Mouse (Mus musculus): ENCODE measurements at regions not wholly inside any gene's neighbourhood (a gene's known extent, or its start where the extent isn't known, plus 50 kb on each side); places are given as distances from the start of the nearest gene placed in this dataset.

GRCm38 (mm10) chr13:59323933-59324332 is 261.1 kb downstream of the Agtpbp1 start:
- no peak overlapping the region for H3K27ac ChIP-seq (replicated peaks)
- no peak overlapping the region for H3K9ac ChIP-seq (ENCODE audit: low read length)
- no peak for TF ChIP-seq CTCF (IDR thresholded peaks at IDR 0.05; ENCODE audit: low read depth)
- TF ChIP-seq EP300 (optimal IDR thresholded peaks at IDR 0.05), result no peak
- 86% methylated on average over 3 of the region's 3 CpGs for WGBS
- H3K4me1 ChIP-seq (replicated peaks; ENCODE audit: control insufficient read depth, insufficient read depth), result no peaks in the 10 kb centered on the region
- ATAC-seq (ENCODE audit: low FRiP score, low TSS enrichment), result no peak
- no peak overlapping the region for H3K4me3 ChIP-seq (ENCODE audit: low read depth, low read length)
- H3K9me3 ChIP-seq (ENCODE audit: control insufficient read depth, low read length), result no peaks in the 10 kb centered on the region
- no peak overlapping the region for H3K4me2 ChIP-seq (replicated peaks; ENCODE audit: low read depth)
- H3K36me3 ChIP-seq (ENCODE audit: control insufficient read depth, insufficient read depth, low read length), result no peaks in the 10 kb centered on the region
- H3K27me3 ChIP-seq (ENCODE audit: control insufficient read depth, insufficient read depth, low read length), result no peaks in the 10 kb centered on the region
- no peak for DNase-seq (ENCODE audit: low spot score)

GRCm38 (mm10) chr13:59323441-59323840 is 261.6 kb downstream of the Agtpbp1 start:
- Histone ChIP-seq H3K4me3 (ENCODE audit: low read depth, low read length) (no peak overlapping the region), H3K4me2 (replicated peaks; ENCODE audit: low read depth) (no peak overlapping the region), H3K36me3 (ENCODE audit: control insufficient read depth, insufficient read depth, low read length) (no peaks in the 10 kb centered on the region), H3K9me3 (ENCODE audit: control insufficient read depth, low read length) (no peaks in the 10 kb centered on the region), H3K27ac (replicated peaks) (no peak overlapping the region), H3K9ac (ENCODE audit: low read length) (no peak overlapping the region), H3K27me3 (ENCODE audit: control insufficient read depth, insufficient read depth, low read length) (no peaks in the 10 kb centered on the region), H3K4me1 (replicated peaks; ENCODE audit: control insufficient read depth, insufficient read depth) (no peaks in the 10 kb centered on the region)
- ATAC-seq (ENCODE audit: low FRiP score, low TSS enrichment) (no peak), DNase-seq (ENCODE audit: low spot score) (no peak)
- 38% methylated on average over 5 of the region's 5 CpGs for WGBS
- TF ChIP-seq CTCF (IDR thresholded peaks at IDR 0.05; ENCODE audit: low read depth) (no peak), EP300 (optimal IDR thresholded peaks at IDR 0.05) (no peak)

- Histone ChIP-seq H3K27me3 (ENCODE audit: control insufficient read depth, insufficient read depth, low read length) (no peaks in the 10 kb centered on the region), H3K27ac (replicated peaks) (no peak overlapping the region), H3K4me2 (replicated peaks; ENCODE audit: low read depth) (no peak overlapping the region), H3K4me1 (replicated peaks; ENCODE audit: control insufficient read depth, insufficient read depth) (no peaks in the 10 kb centered on the region), H3K36me3 (ENCODE audit: control insufficient read depth, insufficient read depth, low read length) (no peaks in the 10 kb centered on the region), H3K9ac (ENCODE audit: low read length) (no peak overlapping the region), H3K4me3 (ENCODE audit: low read depth, low read length) (no peak overlapping the region), H3K9me3 (ENCODE audit: control insufficient read depth, low read length) (no peaks in the 10 kb centered on the region)
- DNase-seq (ENCODE audit: low spot score), result no peak
- TF ChIP-seq CTCF (IDR thresholded peaks at IDR 0.05; ENCODE audit: low read depth) (no peak), EP300 (optimal IDR thresholded peaks at IDR 0.05) (no peak)
- no peak for ATAC-seq (ENCODE audit: low FRiP score, low TSS enrichment)
- WGBS, result 79% methylated on average over 5 of the region's 5 CpGs
These were observed 264.8 kb downstream of the Agtpbp1 start for GRCm38 (mm10) chr13:59320261-59320660.

DNA sequence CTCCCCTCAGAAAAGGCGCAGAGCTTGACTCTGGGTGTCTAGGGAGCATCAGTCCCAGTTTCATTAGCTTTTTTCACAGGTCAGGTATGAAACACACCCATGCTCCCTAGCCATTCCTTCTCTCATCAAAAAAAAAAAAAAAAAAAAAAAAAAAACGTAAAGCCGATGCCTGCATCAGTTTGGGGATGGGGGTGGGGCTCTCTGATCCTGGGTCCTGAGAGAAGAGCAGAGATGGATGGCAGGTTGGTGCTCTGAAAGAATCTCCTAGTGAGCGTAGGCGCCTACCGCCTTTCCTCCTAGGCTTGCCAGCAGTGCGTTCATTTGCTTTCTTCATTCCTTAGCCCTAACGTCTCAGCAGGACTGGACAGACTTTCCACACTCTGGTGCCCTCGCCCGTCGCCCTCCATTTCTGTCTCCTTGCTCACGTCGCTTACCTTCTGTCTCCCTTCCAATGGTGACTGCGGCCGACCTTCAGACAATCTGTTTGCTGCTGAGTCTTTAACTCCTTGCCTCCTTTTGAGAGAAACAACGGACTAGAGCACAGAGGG is 267.5 kb downstream of the Agtpbp1 start:
- ATAC-seq (ENCODE audit: low FRiP score, low TSS enrichment), result no peak
- Histone ChIP-seq H3K4me2 (replicated peaks; ENCODE audit: low read depth) (no peak overlapping the region), H3K4me1 (replicated peaks; ENCODE audit: control insufficient read depth, insufficient read depth) (no peaks in the 10 kb centered on the region), H3K9ac (ENCODE audit: low read length) (no peak overlapping the region), H3K27me3 (ENCODE audit: control insufficient read depth, insufficient read depth, low read length) (no peaks in the 10 kb centered on the region), H3K27ac (replicated peaks) (no peak overlapping the region), H3K4me3 (ENCODE audit: low read depth, low read length) (no peak overlapping the region), H3K9me3 (ENCODE audit: control insufficient read depth, low read length) (no peaks in the 10 kb centered on the region), H3K36me3 (ENCODE audit: control insufficient read depth, insufficient read depth, low read length) (no peaks in the 10 kb centered on the region)
- no peak for DNase-seq (ENCODE audit: low spot score)
- 56% methylated on average over 16 of the region's 16 CpGs for WGBS
- no peak for TF ChIP-seq CTCF (IDR thresholded peaks at IDR 0.05; ENCODE audit: low read depth)
- TF ChIP-seq EP300 (optimal IDR thresholded peaks at IDR 0.05), result no peak

DNA sequence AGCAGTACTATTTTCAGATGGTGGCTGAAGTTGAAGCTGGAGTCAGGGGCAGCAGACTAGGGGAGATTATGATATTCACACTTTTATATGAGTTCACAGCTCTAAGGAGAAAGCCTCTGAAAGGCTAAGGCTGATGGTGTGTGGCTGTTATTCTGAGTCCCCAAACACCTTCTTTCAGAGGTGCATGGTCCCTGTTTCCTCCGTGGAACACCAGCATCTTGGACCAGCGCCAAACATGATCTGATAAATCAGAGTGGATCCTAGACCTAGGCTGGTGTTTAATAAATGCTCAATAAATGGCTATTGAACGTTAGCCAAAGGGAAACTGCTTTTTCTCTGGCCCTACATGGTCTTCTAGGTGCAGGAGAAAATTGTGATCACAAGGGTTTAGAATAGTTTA is 269.2 kb downstream of the Agtpbp1 start:
- H3K36me3 ChIP-seq (ENCODE audit: control insufficient read depth, insufficient read depth, low read length), result no peaks in the 10 kb centered on the region
- H3K27ac ChIP-seq (replicated peaks), result no peak overlapping the region
- DNase-seq (ENCODE audit: low spot score) (no peak), ATAC-seq (ENCODE audit: low FRiP score, low TSS enrichment) (no peak)
- WGBS, result 45% methylated on average over 3 of the region's 3 CpGs
- no peak overlapping the region for H3K9ac ChIP-seq (ENCODE audit: low read length)
- H3K4me1 ChIP-seq (replicated peaks; ENCODE audit: control insufficient read depth, insufficient read depth), result no peaks in the 10 kb centered on the region
- H3K4me2 ChIP-seq (replicated peaks; ENCODE audit: low read depth), result no peak overlapping the region
- H3K4me3 ChIP-seq (ENCODE audit: low read depth, low read length), result no peak overlapping the region
- no peaks in the 10 kb centered on the region for H3K27me3 ChIP-seq (ENCODE audit: control insufficient read depth, insufficient read depth, low read length)
- TF ChIP-seq CTCF (IDR thresholded peaks at IDR 0.05; ENCODE audit: low read depth) (no peak), EP300 (optimal IDR thresholded peaks at IDR 0.05) (no peak)
- H3K9me3 ChIP-seq (ENCODE audit: control insufficient read depth, low read length), result no peaks in the 10 kb centered on the region

DNA sequence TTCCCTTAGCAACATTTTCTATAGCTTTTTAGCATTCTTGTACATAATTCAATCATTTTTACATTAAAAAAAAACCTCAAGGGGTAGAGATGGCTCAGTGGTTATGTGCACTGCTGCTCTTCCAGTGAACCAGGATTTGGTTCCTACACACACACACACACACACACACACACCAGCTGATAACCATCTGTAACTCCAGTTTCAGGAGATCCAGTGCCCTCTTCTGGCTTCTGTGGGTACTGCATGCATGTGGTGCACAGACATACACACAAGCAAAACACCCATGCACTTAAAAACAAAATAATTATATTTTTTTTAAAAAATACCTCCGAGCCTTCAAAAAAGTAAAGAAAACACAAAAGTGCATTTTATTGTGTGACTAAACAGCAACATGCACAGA is 270.6 kb downstream of the Agtpbp1 start:
- H3K36me3 ChIP-seq (ENCODE audit: control insufficient read depth, insufficient read depth, low read length), result no peaks in the 10 kb centered on the region
- H3K27me3 ChIP-seq (ENCODE audit: control insufficient read depth, insufficient read depth, low read length), result no peaks in the 10 kb centered on the region
- no peaks in the 10 kb centered on the region for H3K9me3 ChIP-seq (ENCODE audit: control insufficient read depth, low read length)
- no peak overlapping the region for H3K9ac ChIP-seq (ENCODE audit: low read length)
- ATAC-seq (ENCODE audit: low FRiP score, low TSS enrichment) (no peak), DNase-seq (ENCODE audit: low spot score) (peak; percentile 25)
- H3K27ac ChIP-seq (replicated peaks), result no peak overlapping the region
- 85% methylated on average over 1 of the region's 1 CpGs for WGBS
- H3K4me3 ChIP-seq (ENCODE audit: low read depth, low read length), result no peak overlapping the region
- no peak for TF ChIP-seq EP300 (optimal IDR thresholded peaks at IDR 0.05)
- peak; percentile 70 for TF ChIP-seq CTCF (IDR thresholded peaks at IDR 0.05; ENCODE audit: low read depth)
- H3K4me1 ChIP-seq (replicated peaks; ENCODE audit: control insufficient read depth, insufficient read depth), result no peaks in the 10 kb centered on the region
- no peak overlapping the region for H3K4me2 ChIP-seq (replicated peaks; ENCODE audit: low read depth)

Data from stomach, postnatal 0 days (tissue).